Mouse (Mus musculus) embryonic facial prominence, embryonic 14.5 days (tissue): Measurements from ENCODE around the gene Hnrnph2. TPM values are rescaled to one million over a fixed set of nuclear protein-coding genes. Genes with fewer than 3 reads are reported as not detected.

ENCODE experiments used
- ATAC-seq: fragments of 200-750 bp; cut with Nextera tagmentation; 2 replicates; pipeline ENCODE4 v1.8.0; 2017; ENCODE audit warnings: low read depth, moderate number of reproducible peaks, moderate TSS enrichment
- DNase-seq: peaks from one replicate; pipeline ENCODE4 v3.0.0-alpha.2; 2015; ENCODE audit warnings: low spot score
- H3K27ac ChIP-seq: fragments of 300-500 bp; sonication (generic); replicated peaks from 2 replicates; pipeline ENCODE4 v1.5.1; 2014; ENCODE audit warnings: low read depth, mild to moderate bottlenecking, low read length, moderate library complexity
- H3K27me3 ChIP-seq: fragments of 300-500 bp; sonication (generic); replicated peaks from 2 replicates; pipeline ENCODE4 v1.6.1; 2014; ENCODE audit warnings: low read length; ENCODE audit not compliant: control insufficient read depth, insufficient read depth
- H3K36me3 ChIP-seq: fragments of 300-500 bp; sonication (generic); 2 replicates; pipeline ENCODE4 v1.6.1; 2014; ENCODE audit warnings: low read length, mixed read lengths; ENCODE audit not compliant: control insufficient read depth, insufficient read depth
- H3K4me1 ChIP-seq: fragments of 300-500 bp; sonication (generic); 2 replicates; pipeline ENCODE4 v1.6.1; 2014; ENCODE audit warnings: antibody characterized with exemption, low read length; ENCODE audit not compliant: control insufficient read depth, insufficient read depth
- H3K4me2 ChIP-seq: fragments of 300-500 bp; sonication (generic); 2 replicates; pipeline ENCODE4 v1.6.1; 2014; ENCODE audit warnings: low read depth, mild to moderate bottlenecking, low read length, moderate library complexity, mixed read lengths
- H3K4me3 ChIP-seq: fragments of 300-500 bp; sonication (generic); 2 replicates; pipeline ENCODE4 v1.5.1; 2014; ENCODE audit warnings: low read depth, mild to moderate bottlenecking, low read length
- H3K9ac ChIP-seq: fragments of 300-500 bp; sonication (generic); 2 replicates; pipeline ENCODE4 v1.6.1; 2014; ENCODE audit warnings: low read depth, mild to moderate bottlenecking, low read length, moderate library complexity, mixed read lengths
- H3K9me3 ChIP-seq: fragments of 300-500 bp; sonication (generic); 2 replicates; pipeline ENCODE4 v1.6.1; 2016; ENCODE audit warnings: low read length; ENCODE audit not compliant: control insufficient read depth
- WGBS: fragments of 180-500 bp; shearing (Covaris S2); extraction: QIAGEN DNeasy Blood & Tissue Kit; methylation state at CpG from one replicate; pipeline ENCODE4 v1.1.7; 2014; 5-methylcytosine and 5-hydroxymethylcytosine counted together
- polyA plus RNA-seq: library from polyadenylated mRNA; unstranded; fragments of >200 nt; fragmentation: Nextera tagmentation; extraction: Ambion mirVana; gene quantifications from 2 replicates; pipeline ENCODE4 v1.2.1, GENCODE M21; 2014

Gene Hnrnph2
- polyA plus RNA-seq, 1 experiment from 2014 or later = 93.9 TPM

DNA sequence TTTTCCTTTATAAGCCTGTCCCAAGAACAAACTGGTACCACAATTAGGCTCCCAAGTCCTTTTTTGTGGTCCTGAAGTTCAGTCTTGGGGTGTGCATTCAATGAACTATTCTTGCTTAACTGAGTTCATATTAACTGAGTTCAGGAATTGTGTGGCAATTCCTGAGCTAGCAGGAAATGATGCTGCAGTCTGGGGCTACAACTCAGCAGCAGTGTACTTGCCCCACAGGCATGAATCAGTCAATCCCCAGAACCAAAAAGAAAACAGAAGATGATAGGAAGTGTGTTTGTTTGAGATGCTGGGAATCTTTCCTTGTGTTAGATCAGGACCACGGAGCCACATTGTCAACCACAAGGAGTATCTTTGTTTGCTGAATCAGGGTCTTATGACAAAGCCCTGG lies 51.1 kb downstream of the Hnrnph2 start:
- Histone ChIP-seq H3K4me1 (no peaks in the 10 kb centered on the region), H3K4me3 (no peak overlapping the region), H3K36me3 (no peaks in the 10 kb centered on the region), H3K4me2 (no peak overlapping the region), H3K27ac (no peak overlapping the region), H3K9me3 (no peaks in the 10 kb centered on the region), H3K9ac (no peak overlapping the region), H3K27me3 (no peaks in the 10 kb centered on the region)
- DNase-seq (no peak), ATAC-seq (no peak)
- WGBS = 63% methylated on average over 1 of the region's 1 CpGs

Other genes with a start within 250 kb of the Hnrnph2 start
- gene Drp2, start 196.6 kb upstream of the Hnrnph2 start, polyA plus RNA-seq = 4.1 and 4.3 TPM in 2 replicates
- 0.35 TPM in 1 of 2 replicates, not detected in the other for gene Taf7l, start 124.7 kb upstream of the Hnrnph2 start, polyA plus RNA-seq
- 69.9 and 70.3 TPM in 2 replicates for gene Timm8a1, start 59.3 kb upstream of the Hnrnph2 start, polyA plus RNA-seq
- gene Btk, start 17.6 kb upstream of the Hnrnph2 start, polyA plus RNA-seq = 1.4 and 2.1 TPM in 2 replicates
- gene Rpl36a, start 15.5 kb upstream of the Hnrnph2 start, polyA plus RNA-seq = 496 and 585 TPM in 2 replicates
- 3.9 and 4.9 TPM in 2 replicates for gene Gla, start 54 bp upstream of the Hnrnph2 start, polyA plus RNA-seq
- 5.9 and 6.6 TPM in 2 replicates for gene Armcx4, start 85.3 kb downstream of the Hnrnph2 start, polyA plus RNA-seq
- 47.7 and 59.2 TPM in 2 replicates for gene Armcx1, start 116.8 kb downstream of the Hnrnph2 start, polyA plus RNA-seq
- 24.8 and 29.5 TPM in 2 replicates for gene Armcx6, start 150.2 kb downstream of the Hnrnph2 start, polyA plus RNA-seq
- 119 and 120 TPM in 2 replicates for gene Armcx3, start 155.4 kb downstream of the Hnrnph2 start, polyA plus RNA-seq
- 74.1 and 82.6 TPM in 2 replicates for gene Armcx2, start 208.0 kb downstream of the Hnrnph2 start, polyA plus RNA-seq